ENCODE assay signal across 9 mouse cellular contexts in genomic region chr15:6840199-6840598, GRCm38 (mm10). TPM values are rescaled to one million over a fixed set of nuclear protein-coding genes. Genes with fewer than 3 reads are reported as not detected.
DNase-seq lines count a peak whose midpoint lies in the region; ATAC-seq and TF ChIP-seq lines count a peak whose summit lies in the region.
"Had no signal": no experiment of that assay in that cellular context is flagged by ENCODE, and none has a peak within 500 bp of the region (broad histone marks: within the 10 kb centered on the region; RNA-seq: fewer than 3 reads in every experiment).

No protein-coding gene starts in this region.

- peak; percentile 88 for TF ChIP-seq CTCF in heart, adult 2 months (IDR thresholded peaks at IDR 0.05)

- WGBS in heart, adult 2 months = 40% methylated on average over 4 of the region's 4 CpGs

- no peak for DNase-seq in heart, adult 2 months
- DNase-seq in heart, postnatal 25 days (ENCODE audit: low spot score) = no peak
- DNase-seq in right cerebral cortex, adult 2 months (ENCODE audit: low spot score in 2 of 2) = peak; percentile 13 to 20
- DNase-seq in right cerebral cortex, postnatal 25 days = no peak
- peak; percentile 26 for DNase-seq in heart, postnatal 4 days
- DNase-seq in splenic B cell, adult 2 months (ENCODE audit: low read depth, low spot score) = peak; percentile 31
- DNase-seq in cerebellum, adult 18-20 months = no peak

- no peak for TF ChIP-seq EP300 in heart, adult 2 months (IDR thresholded peaks at IDR 0.05; ENCODE audit: insufficient read depth, low read depth, low read length)

- H3K9ac ChIP-seq in heart, adult 2 months (ENCODE audit: low read depth, low read length) = no peak overlapping the region
- H3K9ac ChIP-seq: stomach, embryonic 15.5 days had no signal

- no peaks in the 10 kb centered on the region for H3K79me2 ChIP-seq in heart, adult 2 months (replicated peaks; ENCODE audit: control insufficient read depth, insufficient read depth, low read length)

- H3K4me1 ChIP-seq in heart, adult 2 months (ENCODE audit: control insufficient read depth, insufficient read depth, low read length) = no peaks in the 10 kb centered on the region
- H3K4me1 ChIP-seq: stomach, embryonic 15.5 days had no signal

- no peaks in the 10 kb centered on the region for H3K27me3 ChIP-seq in heart, adult 2 months (ENCODE audit: control insufficient read depth, insufficient read depth, low read length)
- H3K27me3 ChIP-seq in splenic B cell, adult 2 months (ENCODE audit: control insufficient read depth, insufficient read depth, low read length, poor library complexity, severe bottlenecking) = no peaks in the 10 kb centered on the region
- H3K27me3 ChIP-seq: stomach, embryonic 15.5 days had no signal

- H3K36me3 ChIP-seq in heart, adult 2 months (ENCODE audit: control insufficient read depth, insufficient read depth, low read length) = 0 out of 2 replicates have a peak, but pooled peaks cover 2% of the 10 kb centered on the region
- no peaks in the 10 kb centered on the region for H3K36me3 ChIP-seq in splenic B cell, adult 2 months (ENCODE audit: control insufficient read depth, insufficient read depth, low read length, poor library complexity, severe bottlenecking)
- H3K36me3 ChIP-seq: stomach, embryonic 15.5 days had no signal

- no peak overlapping the region for H3K27ac ChIP-seq in heart, adult 2 months
- H3K27ac ChIP-seq: stomach, embryonic 15.5 days had no signal

- no peak for TF ChIP-seq POLR2A in heart, adult 2 months (IDR thresholded peaks at IDR 0.05; ENCODE audit: insufficient read depth, low read depth, low read length)

- ATAC-seq in megakaryocyte, adult 5-6 weeks (ENCODE audit: poor library complexity, severe bottlenecking) = no peak

- H3K4me3 ChIP-seq in heart, adult 2 months = no peak overlapping the region
- H3K4me3 ChIP-seq: stomach, embryonic 15.5 days had no signal

- intact Hi-C loops in heart, adult 2 months (cut with DNase I) = loop anchor here (1.0 to 2.0 kb wide), 2 partner anchors 44 to 387 kb away; no protein-coding TSS in a partner anchor
- intact Hi-C loops in heart, postnatal 25 days (cut with DNase I) = loop anchor here (1.0 kb wide), 1 partner anchor 43 kb away; no protein-coding TSS in a partner anchor

RNA-seq across cellular contexts. Expression of gene Osmr, which starts 34.6 kb away (rescaled TPM):
- total RNA-seq in heart, adult 2 months (2021) = 10 to 100 TPM in 1 of 2 experiments, 1 to 10 TPM in 1; 9.6 to 11.9 TPM
- 7.5 and 11.2 TPM in 2 replicates for polyA plus RNA-seq in heart, adult 2 months (2012; rRNA removed)
- total RNA-seq in heart, postnatal 25 days (2021) = 10 to 100 TPM in 1 of 2 experiments, 1 to 10 TPM in 1; 9.0 to 11.3 TPM
- 1 to 10 TPM; 7.7 to 8.4 TPM for total RNA-seq in heart, postnatal 4 days (2021)
- 0.02 TPM in 1 of 2 replicates, not detected in the other for total RNA-seq in megakaryocyte, adult 5-6 weeks (2015)
- total RNA-seq in megakaryocyte, adult 5-6 weeks (2017) = 0.77 TPM in 1 of 2 replicates, not detected in the other

Comparison
In these comparisons a context has a peak if more than half of its experiments do, and no peak if none do; other contexts are left out.
1. DNase-seq: peak in right cerebral cortex, adult 2 months (2 of 2), heart, postnatal 4 days (single experiment) and splenic B cell, adult 2 months (single experiment); none in heart, adult 2 months (0 of 2), heart, postnatal 25 days (single experiment), right cerebral cortex, postnatal 25 days (single experiment) and cerebellum, adult 18-20 months (0 of 2).
2. RNA of gene Osmr, which starts 34.6 kb away (total RNA-seq): 9.6 to 11.9 TPM in heart, adult 2 months, 9.0 to 11.3 TPM in heart, postnatal 25 days and 7.7 to 8.4 TPM in heart, postnatal 4 days; 0.02 to 0.77 TPM in megakaryocyte, adult 5-6 weeks; every median in the first group is over 4 times any median in the second.